Mouse (Mus musculus) lung, postnatal 0 days (tissue): ENCODE results near the gene Flt1.

ENCODE experiments used
- CTCF ChIP-seq: IDR thresholded peaks from 2 replicates; pipeline ENCODE4 v1.5.1; 2016; ENCODE audit warnings: antibody characterized with exemption, mild to moderate bottlenecking
- EP300 ChIP-seq: IDR thresholded peaks from 2 replicates; pipeline ENCODE4 v1.6.1; 2016; ENCODE audit warnings: antibody characterized with exemption, mild to moderate bottlenecking, control low read depth

- TF ChIP-seq CTCF (no peak), EP300 (no peak)
Measured at GRCm38 (mm10) chr5:147704890-147705289, 20.9 kb downstream of the Flt1 start.
